Mouse (Mus musculus) kidney, adult 11 months (tissue): ENCODE measurements at regions not wholly inside any gene's neighbourhood (a gene's known extent, or its start where the extent isn't known, plus 50 kb on each side); places are given as distances from the start of the nearest gene placed in this dataset.

Experiments
- DNase-seq: peaks from one replicate; pipeline ENCODE4 v3.0.0; 2022

DNA sequence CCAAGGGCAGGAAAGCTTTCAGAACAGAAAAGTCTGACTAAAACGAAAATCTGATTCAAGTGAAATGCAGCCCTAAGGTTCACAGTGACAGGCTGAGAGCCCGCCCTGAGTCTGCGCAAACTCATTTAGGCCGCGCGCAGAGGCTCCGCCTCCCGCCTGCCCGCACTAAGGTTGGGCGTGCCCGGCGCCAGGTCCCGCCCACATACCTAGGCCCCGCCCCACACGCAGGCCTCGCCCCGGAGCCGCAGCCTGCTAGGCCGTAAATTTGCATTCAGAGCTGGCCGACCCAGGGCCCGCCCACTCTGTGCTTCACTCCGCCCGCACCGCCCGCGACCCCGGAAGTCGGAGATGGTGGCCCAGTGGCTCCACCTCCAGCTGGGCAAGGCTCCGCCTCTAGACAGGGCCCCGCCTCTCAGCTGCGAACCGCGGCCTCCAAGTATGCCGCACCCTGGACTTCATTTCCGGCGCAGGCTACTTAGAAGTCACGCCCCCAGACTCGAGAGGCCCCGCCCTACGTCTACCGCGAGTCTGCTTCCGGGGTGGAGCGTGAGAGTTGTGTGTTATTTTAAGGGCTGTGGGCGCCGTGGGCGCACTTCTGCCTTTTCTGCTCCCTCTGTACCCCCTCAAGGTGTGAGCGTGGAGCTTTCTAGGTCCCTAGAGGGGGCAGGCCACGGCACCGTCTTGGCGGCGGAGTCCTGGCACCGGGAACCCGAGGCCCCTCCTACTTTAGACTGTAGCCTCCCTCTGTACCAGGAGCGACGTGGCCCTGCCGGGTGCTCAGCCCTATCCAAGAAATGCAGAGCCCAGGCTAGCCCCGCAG lies 52.3 kb upstream of the Wnt7b start:
- DNase-seq, result peak; percentile 100

DNA sequence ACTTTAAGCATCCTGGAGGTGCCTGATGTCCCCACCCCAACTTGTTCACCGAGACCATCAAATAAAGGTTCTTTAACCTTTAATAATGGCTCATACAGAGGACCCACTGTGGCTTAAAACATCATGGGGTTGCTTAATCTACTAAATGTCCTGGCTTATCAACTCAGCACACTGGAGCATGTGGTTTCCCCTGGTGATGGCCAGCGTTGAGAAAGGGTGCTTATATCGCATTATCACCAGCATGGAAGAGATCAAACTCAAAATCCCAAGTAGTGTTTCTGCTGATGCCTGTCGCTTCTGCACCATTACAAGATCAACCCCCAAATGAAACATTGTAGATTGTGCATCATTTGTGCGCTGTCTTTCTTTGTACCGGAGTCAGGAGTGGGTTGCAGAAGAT lies 53.2 kb upstream of the Wnt7b start:
- no peak for DNase-seq

DNA sequence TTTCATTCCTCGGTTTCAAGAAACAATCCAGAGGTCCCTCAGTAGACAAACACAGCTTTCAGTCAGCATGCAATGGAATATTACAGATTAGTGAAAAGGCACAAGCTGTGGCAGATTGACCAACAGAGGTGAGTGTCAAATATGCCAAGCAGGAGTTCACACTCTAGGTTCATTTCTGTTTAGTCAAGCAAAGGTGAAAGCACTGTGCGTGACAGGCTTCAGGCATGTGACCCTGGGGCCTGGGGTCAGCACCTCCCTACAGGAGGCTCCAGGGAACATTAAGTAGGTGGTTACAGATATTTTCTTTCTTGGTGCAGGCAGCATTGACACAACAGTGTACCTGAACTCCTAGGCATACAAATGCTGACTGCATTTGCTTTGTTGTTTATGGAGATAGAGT lies 57.3 kb upstream of the Wnt7b start:
- DNase-seq, result peak; percentile 70

DNA sequence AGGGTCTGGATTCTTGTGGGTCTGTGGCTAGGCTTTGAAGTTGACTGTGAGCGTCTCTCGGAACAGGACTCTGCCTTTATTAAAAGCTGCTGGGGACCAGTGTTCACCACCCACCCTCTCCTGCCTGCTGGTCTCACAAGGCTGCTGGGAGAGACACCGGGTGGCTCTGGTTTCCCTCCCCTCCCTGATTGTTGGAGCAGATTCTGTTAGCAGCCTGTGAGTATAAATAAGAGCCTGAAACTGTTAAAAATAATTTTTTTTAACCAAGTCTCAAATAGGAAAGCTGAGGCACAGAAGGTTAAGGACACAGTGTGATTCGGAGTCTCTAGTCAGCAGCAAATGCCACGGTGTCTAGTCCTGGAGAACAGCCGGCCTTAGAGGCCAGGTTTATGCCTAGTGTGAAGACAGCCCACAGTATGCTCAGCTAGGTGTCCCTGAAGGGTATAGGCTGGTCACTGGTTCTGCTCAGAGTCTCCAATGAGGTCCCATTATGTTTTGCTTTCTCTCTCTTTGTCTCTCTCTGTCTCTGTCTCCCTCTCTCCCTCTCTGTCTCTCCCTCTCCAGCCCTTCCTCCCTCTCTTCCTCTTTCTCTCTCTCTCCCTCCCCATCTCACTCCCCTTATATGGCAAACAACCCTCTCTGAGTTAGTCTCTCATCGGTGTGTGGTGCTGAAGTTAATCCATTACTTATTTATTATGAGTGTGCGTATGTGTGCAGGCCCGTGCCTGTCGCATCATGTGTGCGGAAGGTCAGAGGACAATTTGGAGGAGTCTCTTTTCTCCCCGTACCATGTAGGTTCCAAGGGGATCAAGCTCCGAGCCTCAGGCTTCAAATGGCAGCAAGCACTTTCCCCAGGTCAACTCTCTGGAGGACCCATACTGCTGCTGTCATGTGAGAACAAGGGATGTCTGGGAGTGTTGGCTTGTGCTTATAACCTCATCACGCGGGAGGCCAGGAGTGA lies 59.1 kb upstream of the Wnt7b start:
- DNase-seq, result peak; percentile 68

DNA sequence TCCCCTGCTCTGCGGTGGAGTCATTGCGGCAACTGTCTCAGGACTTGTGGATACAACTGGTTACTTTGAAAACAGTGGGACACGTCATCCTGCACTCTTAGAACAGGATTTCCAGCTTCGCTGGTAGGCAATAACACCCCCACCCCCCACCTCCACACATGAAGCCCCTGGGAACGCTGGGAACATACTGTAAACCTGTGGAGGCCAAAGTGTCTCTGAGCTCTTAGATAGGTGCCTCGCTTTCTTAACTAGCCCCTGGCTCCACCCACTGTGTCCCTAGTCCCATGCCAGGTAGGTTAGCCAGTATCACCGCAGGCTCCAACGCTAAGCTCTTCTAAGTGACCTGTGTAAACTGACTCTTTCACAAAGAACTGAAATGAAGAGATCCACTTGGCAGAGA lies 63.1 kb upstream of the Wnt7b start:
- DNase-seq, result peak; percentile 64

DNA sequence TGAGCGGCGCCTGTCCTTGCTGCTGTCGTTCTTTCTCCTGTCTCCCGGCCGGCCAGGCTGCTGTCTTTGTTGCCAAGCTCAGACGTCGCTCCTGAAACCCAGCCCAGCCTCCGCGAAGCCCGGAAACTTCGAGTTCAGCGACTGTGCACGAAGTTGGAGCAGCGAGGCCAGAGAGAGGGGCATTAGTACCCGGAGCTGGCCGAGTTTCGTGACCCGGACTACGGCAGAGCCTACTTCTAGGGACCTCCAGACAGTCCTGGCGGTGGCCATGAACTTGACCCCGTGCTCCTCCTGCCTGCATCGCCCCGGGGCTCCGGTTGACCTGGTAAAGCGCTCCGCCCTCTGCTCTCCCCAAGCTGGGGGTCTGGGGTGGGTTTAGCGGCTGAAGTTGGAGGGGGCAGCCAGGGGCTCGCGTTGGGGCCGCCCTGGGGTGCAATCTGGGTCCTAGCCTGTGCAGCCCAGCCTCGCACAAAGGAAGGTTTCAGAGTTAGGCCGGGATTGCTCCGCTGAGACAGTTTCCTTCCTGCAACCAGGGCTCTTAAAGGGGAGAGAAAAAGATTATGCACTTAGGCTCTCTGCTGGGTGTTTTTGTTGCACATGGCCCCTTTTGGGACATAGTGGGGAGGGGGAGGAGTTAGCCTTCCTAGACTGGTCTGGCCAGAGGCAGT lies 63.8 kb upstream of the Wnt7b start:
- DNase-seq, result peak; percentile 63

DNA sequence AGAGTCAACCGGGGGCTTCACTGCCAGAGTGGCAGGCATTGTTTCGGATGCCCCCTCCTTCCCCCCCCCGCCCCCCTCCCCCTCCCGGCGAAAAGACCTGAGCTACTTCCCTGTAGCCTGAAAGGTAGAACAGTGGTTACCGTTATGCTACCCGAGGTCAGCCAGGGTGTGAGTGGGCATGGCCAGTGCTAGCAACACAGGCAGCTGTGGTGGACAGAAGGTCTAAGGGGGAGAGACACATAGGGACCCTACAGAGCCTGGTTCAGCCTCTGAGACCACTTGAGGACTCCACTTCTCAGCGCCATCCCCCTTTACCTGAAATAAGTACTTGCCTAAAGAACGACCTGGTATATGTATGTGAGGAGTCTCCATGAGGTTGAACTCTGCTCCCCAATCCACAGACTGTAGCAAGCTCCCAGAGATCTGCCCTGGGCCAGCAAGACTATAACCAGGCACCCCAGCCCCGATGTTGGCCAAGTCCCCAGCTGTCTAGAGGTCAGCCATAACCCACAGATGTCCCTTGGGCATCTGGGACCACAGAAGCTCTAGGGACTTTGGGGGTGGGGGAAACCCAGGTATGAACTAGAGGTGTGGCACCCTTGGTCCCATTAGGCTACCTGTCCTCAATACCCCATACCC lies 64.5 kb upstream of the Wnt7b start:
- DNase-seq, result no peak

DNA sequence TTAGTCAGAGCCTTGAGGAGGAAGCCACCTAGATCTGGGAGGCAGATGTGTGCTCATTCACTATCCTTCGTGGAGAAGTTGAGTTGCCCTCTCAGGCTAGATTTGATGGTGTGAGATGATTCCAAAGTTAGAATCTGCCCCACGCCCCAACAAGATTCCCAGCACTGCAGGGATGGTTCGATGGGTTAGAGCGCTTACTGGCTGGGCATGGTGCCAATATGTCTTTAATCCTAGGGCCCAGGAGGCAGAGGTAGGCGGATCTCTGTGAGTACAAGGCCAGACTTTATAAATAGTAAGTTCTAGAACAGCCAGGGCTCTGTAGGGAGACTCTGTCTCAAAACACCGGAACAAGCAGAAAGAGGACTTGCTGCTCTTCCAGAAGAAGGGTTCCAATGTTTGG lies 65.3 kb upstream of the Wnt7b start:
- DNase-seq, result no peak

DNA sequence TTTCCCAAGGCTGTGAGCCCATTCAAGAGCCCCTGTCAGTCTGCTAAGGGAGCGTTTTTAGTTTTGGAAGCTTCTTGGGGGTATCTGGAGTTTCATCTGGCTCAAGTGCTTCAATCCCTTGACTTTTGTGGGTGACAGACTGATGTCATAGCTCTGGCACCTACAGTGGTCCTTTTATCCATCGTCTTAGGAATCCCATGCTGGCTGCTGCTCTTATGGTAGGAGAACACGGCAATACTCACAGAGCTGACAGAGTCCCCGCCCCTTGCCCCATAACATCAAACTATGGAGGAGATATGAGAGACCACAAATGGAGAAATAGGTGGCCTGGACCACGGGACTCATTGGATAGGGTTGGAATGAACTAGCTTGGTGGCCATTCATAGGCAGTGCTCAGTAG lies 68.0 kb upstream of the Wnt7b start:
- DNase-seq, result no peak

DNA sequence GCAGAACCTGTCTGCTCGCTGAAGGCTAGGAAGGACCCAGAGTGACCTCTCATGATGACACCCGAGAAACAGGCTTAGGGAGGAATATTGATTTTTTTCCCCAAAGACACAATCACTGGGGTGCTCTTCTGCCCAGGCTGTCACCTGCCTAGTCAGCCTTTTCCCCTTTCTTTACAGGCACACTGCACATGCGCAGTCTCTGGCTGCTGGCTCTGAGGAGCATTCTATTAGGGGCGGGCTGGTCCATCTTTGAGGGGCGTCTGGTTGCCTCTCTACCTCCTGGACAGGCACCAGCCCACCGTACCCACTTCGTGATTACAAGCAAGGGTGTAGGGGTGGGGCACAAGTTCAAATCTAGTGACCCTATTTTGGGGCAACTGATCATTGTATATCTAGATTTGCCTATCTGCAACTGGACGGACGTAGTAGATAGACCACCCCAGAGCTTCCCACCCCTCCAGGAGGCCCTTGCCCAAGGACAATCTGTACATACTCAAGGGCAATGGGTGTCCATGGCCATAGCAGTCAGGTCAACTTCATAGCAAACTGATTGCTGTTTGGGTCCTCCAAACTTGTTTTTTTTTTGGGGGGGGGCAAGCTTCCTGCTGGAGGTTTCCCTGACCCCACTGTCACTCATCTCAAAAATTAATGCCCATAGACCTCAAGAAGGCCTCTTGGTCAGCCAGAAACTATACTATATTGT lies 69.6 kb upstream of the Wnt7b start:
- no peak for DNase-seq

DNA sequence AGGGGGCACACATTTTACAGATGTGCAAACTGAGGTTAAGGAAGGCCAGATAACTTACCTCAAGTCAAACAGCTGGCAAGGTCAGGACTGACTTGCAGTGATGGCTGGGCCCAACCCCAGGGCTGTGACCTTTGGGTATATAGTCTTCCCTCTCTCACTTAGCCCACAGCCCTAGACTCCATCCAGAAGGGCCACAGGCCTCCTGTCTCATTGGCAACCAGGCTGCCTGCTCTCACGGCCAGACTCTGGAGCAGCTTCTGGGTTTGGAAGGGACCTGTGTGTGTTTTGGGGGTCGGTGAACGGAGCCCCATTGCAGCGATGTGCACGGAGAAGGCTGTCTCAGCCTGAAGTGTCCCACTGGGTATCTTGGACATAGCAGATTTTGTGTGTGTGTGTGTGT lies 70.2 kb upstream of the Wnt7b start:
- DNase-seq, result no peak

DNA sequence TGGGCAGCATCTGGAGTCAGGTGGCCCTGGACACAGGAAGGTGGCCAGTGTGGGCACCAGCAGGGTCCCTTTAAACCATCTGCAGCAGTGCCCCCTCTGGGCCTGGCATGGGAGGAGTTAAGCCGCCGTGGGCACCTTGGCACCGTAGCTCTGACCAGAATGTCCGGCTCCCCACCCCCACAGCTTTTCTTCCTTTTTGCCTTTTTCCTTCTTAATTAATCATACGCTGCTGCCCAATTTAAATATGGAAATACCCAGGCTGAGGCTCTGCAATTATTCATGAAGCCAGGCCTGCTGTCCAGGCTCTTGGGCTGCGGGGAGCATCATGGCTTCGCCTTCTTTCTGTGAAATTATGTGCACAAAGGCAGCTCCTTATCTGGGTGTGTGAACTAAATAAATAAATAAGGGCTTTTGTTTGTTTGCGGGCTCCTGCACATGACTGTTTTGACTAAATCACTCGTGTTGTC lies 70.6 kb upstream of the Wnt7b start:
- DNase-seq, result peak; percentile 58

DNA sequence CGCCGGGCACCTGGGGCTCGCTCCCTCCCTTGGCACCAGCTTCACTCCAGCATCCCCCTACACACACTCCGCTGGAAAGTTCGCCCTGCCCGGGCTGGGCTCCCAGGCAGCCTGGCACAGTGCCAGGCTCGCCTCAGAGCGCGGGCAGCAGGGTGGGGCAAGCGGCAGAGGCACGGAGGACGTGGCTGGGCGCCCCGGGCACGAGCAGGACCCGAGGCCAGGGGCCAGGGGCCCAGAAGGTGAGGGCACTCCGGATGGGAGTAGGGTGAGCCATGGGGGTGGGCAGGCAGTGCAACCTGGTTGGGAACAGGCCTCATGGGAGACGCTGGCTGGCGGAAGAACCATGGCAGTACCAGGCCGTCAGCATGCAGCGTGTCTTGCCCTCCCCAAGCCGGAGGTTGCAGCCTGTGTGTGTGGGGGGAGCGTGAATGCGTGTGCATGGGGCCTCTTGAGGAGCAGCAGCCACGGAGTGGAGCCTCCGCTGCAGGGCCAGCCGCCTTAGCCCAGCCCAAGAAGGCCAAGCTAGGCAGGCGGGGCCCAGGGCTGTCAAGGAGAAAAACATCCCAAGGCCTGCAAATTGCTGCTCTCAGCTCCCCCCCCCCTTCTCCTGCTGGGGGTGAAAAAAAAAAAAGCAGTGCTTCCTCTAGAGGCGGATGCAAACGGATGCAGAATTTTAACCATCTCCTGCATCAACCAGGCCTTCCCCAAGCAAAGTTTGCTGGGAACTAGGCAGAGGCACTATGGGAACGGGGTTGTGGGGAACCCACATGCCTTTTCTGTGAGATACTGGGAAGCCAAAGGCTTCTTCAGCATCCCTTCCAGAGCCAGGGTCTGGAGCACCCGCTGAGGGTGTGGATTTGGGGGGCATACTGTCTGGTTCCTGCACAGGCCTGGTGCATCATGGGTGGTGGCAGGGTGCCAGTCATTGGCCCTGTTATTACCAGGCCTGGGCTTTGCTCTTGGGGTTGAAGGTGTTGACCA lies 71.4 kb upstream of the Wnt7b start:
- peak; percentile 90 for DNase-seq

DNA sequence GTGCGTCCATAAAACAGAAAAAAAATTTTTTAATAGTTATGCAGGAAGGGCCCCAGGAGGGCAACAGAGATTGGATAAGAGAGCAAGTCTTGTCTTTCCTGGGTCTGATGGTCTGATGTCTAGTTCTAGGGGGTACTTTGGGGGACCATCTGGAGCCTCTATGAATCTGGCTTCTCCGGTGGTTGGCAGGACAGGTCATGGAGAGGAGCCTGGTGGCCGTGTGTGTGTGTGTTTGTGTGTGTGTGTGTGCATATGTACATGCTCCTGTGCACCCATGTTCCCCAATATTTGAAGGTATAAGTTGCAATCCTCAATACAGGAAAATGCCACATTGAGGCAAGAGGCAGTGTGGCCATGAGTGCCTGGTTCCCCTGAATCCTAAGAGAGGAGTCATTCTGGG lies 72.5 kb upstream of the Wnt7b start:
- no peak for DNase-seq

DNA sequence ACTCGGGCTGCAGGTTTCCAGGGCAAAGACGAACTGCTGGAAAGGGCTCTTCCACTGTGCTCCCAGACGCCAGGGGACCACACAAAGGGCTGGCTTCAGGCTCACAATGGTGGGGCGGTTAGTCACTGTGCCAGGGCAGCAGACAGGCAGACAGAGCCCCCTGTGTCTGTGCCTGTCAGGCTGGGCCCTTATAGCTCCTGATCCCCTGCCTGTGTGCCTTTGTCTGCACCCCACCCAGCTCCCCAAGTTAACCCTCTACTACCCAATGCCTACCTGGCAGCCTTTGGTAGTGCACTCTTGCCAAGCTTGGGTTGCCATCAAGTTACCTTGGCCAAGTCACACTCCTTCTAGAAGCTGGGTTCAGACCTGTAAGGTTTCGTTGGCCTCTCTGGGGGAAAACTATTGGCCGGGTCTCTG lies 73.5 kb upstream of the Wnt7b start:
- DNase-seq, result no peak

DNA sequence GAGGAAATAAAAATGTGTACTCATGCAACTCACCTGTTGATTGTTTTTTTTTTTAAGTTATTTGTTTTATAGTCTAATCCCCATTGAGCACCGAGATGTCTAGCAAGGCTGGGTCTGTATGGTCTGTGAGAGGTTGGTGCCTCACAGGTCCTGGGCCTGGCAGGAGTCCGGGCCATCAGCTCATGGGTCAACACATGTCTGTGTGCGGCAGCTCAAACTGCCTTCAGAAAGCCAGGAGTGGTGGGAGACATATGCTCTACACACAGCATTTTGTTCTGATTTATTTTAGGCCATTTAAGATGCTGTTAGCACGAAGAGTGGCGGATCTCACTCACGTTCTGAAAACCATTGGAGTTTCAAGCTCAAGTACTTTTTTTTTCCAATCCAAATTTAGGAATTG lies 74.6 kb upstream of the Wnt7b start:
- no peak for DNase-seq

DNA sequence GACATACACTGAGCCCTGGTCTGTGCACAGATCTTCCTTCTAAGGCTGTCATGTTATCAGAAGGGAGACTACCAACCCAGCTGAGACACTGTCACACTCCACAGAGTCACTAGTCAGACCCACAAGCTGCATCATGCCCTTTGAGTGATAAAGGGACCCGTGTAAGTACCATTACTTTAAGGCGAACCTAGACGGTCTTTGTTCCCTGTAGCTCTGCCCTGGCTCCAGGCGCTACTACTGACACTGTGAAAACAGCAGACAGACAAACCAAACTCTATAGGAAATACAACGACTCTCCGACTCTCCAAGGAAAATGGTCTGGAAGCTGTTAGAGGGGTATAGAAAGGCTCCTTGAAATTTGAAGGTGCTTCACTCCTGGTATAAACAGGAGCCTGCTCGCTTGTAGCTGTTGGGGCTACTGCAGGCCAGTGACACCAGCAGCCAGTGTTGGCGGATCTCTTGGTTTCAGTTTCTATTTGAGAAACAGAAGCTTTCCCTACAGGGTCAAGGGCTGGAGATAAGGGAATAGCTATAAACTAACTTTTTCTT lies 75.2 kb upstream of the Wnt7b start:
- DNase-seq, result no peak

DNA sequence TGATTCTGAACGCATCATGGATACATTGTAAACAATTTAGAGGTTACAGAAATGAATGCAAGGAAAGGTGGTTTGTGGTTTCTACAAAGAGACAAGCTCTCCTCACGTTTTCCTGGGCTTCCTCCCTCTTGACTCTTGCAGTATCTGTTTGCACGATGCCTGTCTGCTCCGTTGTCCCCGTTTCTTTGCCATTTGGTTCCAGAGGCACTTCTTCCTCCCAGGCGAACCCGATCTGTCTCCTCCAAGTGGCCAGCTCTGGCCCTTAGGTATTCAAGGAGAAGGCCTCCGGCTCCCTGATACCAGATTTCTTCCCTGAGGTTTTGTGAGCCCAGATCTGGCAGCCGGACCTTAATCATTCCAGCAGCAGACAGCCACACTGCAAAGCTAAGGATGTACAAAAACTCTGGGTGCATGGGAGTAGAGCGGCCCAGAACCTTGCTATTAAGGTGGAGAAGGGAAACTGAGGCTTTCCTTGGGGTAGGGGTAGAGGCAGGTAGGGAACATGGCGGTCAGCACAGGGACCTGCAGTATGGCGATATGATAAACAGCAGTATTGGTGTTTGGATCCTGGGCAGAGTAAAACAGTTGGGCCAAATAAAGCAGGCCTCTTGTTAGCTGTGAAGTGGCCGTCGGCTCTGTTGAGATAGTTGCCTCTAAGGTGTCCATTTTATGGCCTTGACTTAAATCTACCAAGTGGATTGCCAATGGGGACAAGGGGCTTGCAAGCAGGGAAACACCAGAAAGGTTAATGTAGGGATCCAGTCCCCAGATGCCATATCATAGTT lies 76.0 kb upstream of the Wnt7b start:
- DNase-seq, result no peak

DNA sequence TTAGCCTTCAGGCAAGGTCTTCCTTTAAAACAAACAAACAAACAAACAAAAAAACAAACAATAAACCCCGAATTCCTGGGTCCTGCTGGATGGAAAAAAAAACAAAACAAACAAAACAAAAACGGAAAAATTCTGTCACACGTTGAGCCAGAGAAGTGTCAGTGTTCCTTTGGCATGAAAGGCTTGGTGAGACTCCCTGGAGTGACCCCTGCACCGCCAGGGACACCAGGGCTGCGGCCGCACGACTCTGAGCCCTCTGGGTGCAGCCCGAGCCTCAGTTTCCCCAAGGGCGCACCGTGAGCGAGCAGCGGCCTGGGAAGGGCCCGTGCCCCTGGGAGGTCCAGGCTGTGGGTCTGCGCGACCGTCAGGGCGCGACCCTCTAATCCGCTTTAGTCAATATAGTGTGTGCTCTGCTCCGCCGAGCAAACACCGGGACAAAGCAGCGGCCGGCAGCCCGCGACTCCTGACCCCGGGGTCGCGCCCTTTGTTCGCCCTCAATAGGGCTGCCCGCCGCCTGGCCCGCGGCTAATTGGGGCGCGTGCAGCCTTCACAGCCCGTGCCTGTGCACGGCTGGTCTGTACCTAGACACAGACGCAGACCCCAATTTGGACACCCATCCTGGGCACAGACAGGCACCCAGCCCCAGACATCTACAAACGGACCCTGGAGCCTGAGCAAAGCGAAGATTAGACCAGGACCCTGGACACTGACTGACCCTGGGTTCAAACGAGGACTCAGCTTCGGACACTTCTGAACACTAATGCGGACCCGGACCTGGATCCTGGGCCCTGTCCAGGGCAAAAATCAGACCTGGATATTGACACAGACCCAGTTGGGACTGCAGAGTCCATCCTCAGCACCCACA lies 74.0 kb upstream of the Ppara start:
- DNase-seq, result peak; percentile 46
